Mouse (Mus musculus): ENCODE data around the gene Zfand6. TPM values are rescaled to one million over a fixed set of nuclear protein-coding genes. Genes with fewer than 3 reads are reported as not detected.

The Zfand6 gene
- 162 and 185 TPM in 2 replicates for polyA plus RNA-seq (2016; fragmentation: Nextera tagmentation; extraction: Ambion mirVana)

GRCm38 (mm10) chr7:84689251-84690100, at the start of gene Zfand6:
Gene Zfand6, minus strand, starts transcription at chr7:84689959.
- WGBS: under 1% methylated on average over 86 of the region's 87 CpGs
- H3K4me1 ChIP-seq: peaks cover 24% of the 10 kb centered on the region

GRCm38 (mm10) chr7:84736803-84737202, 47.0 kb upstream of the Zfand6 start:
- no peak for DNase-seq (ENCODE audit: low spot score)
- no peak overlapping the region for H3K4me3 ChIP-seq
- no peaks in the 10 kb centered on the region for H3K9me3 ChIP-seq (replicated peaks)
- WGBS: 85% methylated on average over 2 of the region's 2 CpGs
- H3K27ac ChIP-seq (replicated peaks): no peak overlapping the region
- no peaks in the 10 kb centered on the region for H3K36me3 ChIP-seq
- no peaks in the 10 kb centered on the region for H3K4me1 ChIP-seq
- H3K27me3 ChIP-seq (ENCODE audit: low read depth, poor library complexity, severe bottlenecking): no peaks in the 10 kb centered on the region

More at GRCm38 (mm10) chr7:84689251-84690100, at the start of gene Zfand6:
- H3K4me3 ChIP-seq: peak within 1 kb of the TSS; percentile 85
- H3K36me3 ChIP-seq: no peaks in the 10 kb centered on the region
- DNase-seq (ENCODE audit: low spot score): peak; percentile 98
- no peaks in the 10 kb centered on the region for H3K27me3 ChIP-seq (ENCODE audit: low read depth, poor library complexity, severe bottlenecking)
- peak within 1 kb of the TSS; percentile 93 for H3K27ac ChIP-seq (replicated peaks)
- H3K9me3 ChIP-seq (replicated peaks): no peaks in the 10 kb centered on the region

- Histone ChIP-seq H3K36me3 (no peaks in the 10 kb centered on the region), H3K9me3 (replicated peaks) (no peaks in the 10 kb centered on the region), H3K27me3 (ENCODE audit: low read depth, poor library complexity, severe bottlenecking) (no peaks in the 10 kb centered on the region), H3K27ac (replicated peaks) (no peak overlapping the region), H3K4me3 (no peak overlapping the region), H3K4me1 (no peaks in the 10 kb centered on the region)
- 77% methylated on average over 1 of the region's 1 CpGs for WGBS
- no peak for DNase-seq (ENCODE audit: low spot score)
Measured at GRCm38 (mm10) chr7:84733038-84733437, 43.3 kb upstream of the Zfand6 start.

- Histone ChIP-seq H3K27me3 (ENCODE audit: low read depth, poor library complexity, severe bottlenecking) (no peaks in the 10 kb centered on the region), H3K27ac (replicated peaks) (no peak overlapping the region), H3K4me1 (no peaks in the 10 kb centered on the region), H3K9me3 (replicated peaks) (no peaks in the 10 kb centered on the region), H3K4me3 (no peak overlapping the region), H3K36me3 (no peaks in the 10 kb centered on the region)
- 94% methylated on average over 1 of the region's 1 CpGs for WGBS
- no peak for DNase-seq (ENCODE audit: low spot score)
Measured at GRCm38 (mm10) chr7:84732052-84732451, 42.3 kb upstream of the Zfand6 start.

GRCm38 (mm10) chr7:84731076-84731475, 41.3 kb upstream of the Zfand6 start:
- no peak overlapping the region for H3K4me3 ChIP-seq
- DNase-seq (ENCODE audit: low spot score): no peak
- no peak overlapping the region for H3K27ac ChIP-seq (replicated peaks)
- no peaks in the 10 kb centered on the region for H3K27me3 ChIP-seq (ENCODE audit: low read depth, poor library complexity, severe bottlenecking)
- H3K9me3 ChIP-seq (replicated peaks): no peaks in the 10 kb centered on the region
- no peaks in the 10 kb centered on the region for H3K36me3 ChIP-seq
- H3K4me1 ChIP-seq: no peaks in the 10 kb centered on the region
- WGBS: 73% methylated on average over 3 of the region's 3 CpGs

GRCm38 (mm10) chr7:84722804-84723459, 33.2 kb upstream of the Zfand6 start:
- Histone ChIP-seq H3K4me3 (no peak overlapping the region), H3K36me3 (no peaks in the 10 kb centered on the region), H3K9me3 (replicated peaks) (no peaks in the 10 kb centered on the region), H3K4me1 (no peaks in the 10 kb centered on the region), H3K27ac (replicated peaks) (no peak overlapping the region), H3K27me3 (ENCODE audit: low read depth, poor library complexity, severe bottlenecking) (no peaks in the 10 kb centered on the region)
- no peak for DNase-seq (ENCODE audit: low spot score)
- 79% methylated on average over 7 of the region's 7 CpGs for WGBS

- no peak overlapping the region for H3K4me3 ChIP-seq
- no peaks in the 10 kb centered on the region for H3K9me3 ChIP-seq (replicated peaks)
- DNase-seq (ENCODE audit: low spot score): no peak
- no peaks in the 10 kb centered on the region for H3K27me3 ChIP-seq (ENCODE audit: low read depth, poor library complexity, severe bottlenecking)
- no peaks in the 10 kb centered on the region for H3K4me1 ChIP-seq
- H3K36me3 ChIP-seq: no peaks in the 10 kb centered on the region
- H3K27ac ChIP-seq (replicated peaks): no peak overlapping the region
Measured at GRCm38 (mm10) chr7:84710287-84710958, 20.7 kb upstream of the Zfand6 start.

- no peaks in the 10 kb centered on the region for H3K36me3 ChIP-seq
- H3K9me3 ChIP-seq (replicated peaks): no peaks in the 10 kb centered on the region
- no peak overlapping the region for H3K27ac ChIP-seq (replicated peaks)
- 87% methylated on average over 3 of the region's 3 CpGs for WGBS
- no peaks in the 10 kb centered on the region for H3K27me3 ChIP-seq (ENCODE audit: low read depth, poor library complexity, severe bottlenecking)
- no peak overlapping the region for H3K4me3 ChIP-seq
- H3K4me1 ChIP-seq: no peaks in the 10 kb centered on the region
- DNase-seq (ENCODE audit: low spot score): no peak
Measured at GRCm38 (mm10) chr7:84706877-84707276, 17.1 kb upstream of the Zfand6 start.

GRCm38 (mm10) chr7:84690101-84690509, 346 bp upstream of the Zfand6 start:
- H3K4me3 ChIP-seq: peak overlapping the region; percentile 85
- H3K9me3 ChIP-seq (replicated peaks): no peaks in the 10 kb centered on the region
- 6% methylated on average over 19 of the region's 19 CpGs for WGBS
- H3K36me3 ChIP-seq: no peaks in the 10 kb centered on the region
- peaks cover 24% of the 10 kb centered on the region for H3K4me1 ChIP-seq
- no peaks in the 10 kb centered on the region for H3K27me3 ChIP-seq (ENCODE audit: low read depth, poor library complexity, severe bottlenecking)
- no peak for DNase-seq (ENCODE audit: low spot score)
- H3K27ac ChIP-seq (replicated peaks): peak overlapping the region; percentile 93

GRCm38 (mm10) chr7:84687653-84688580, 1.8 kb downstream of the Zfand6 start:
- Histone ChIP-seq H3K4me3 (peak overlapping the region; percentile 85; the same call in 1 of the 2 replicates), H3K27me3 (ENCODE audit: low read depth, poor library complexity, severe bottlenecking) (no peaks in the 10 kb centered on the region), H3K36me3 (no peaks in the 10 kb centered on the region), H3K4me1 (peaks cover 24% of the 10 kb centered on the region), H3K27ac (replicated peaks) (no peak overlapping the region), H3K9me3 (replicated peaks) (no peaks in the 10 kb centered on the region)
- DNase-seq (ENCODE audit: low spot score): no peak
- WGBS: 69% methylated on average over 12 of the region's 12 CpGs

GRCm38 (mm10) chr7:84686380-84686779, 3.4 kb downstream of the Zfand6 start:
- peaks cover 38% of the 10 kb centered on the region for H3K4me1 ChIP-seq
- no peak for DNase-seq (ENCODE audit: low spot score)
- H3K36me3 ChIP-seq: no peaks in the 10 kb centered on the region
- no peaks in the 10 kb centered on the region for H3K27me3 ChIP-seq (ENCODE audit: low read depth, poor library complexity, severe bottlenecking)
- no peak overlapping the region for H3K27ac ChIP-seq (replicated peaks)
- H3K9me3 ChIP-seq (replicated peaks): no peaks in the 10 kb centered on the region
- H3K4me3 ChIP-seq: no peak overlapping the region
- 93% methylated on average over 2 of the region's 2 CpGs for WGBS

- Histone ChIP-seq H3K27me3 (ENCODE audit: low read depth, poor library complexity, severe bottlenecking) (no peaks in the 10 kb centered on the region), H3K9me3 (replicated peaks) (no peaks in the 10 kb centered on the region), H3K36me3 (no peaks in the 10 kb centered on the region), H3K27ac (replicated peaks) (no peak overlapping the region), H3K4me1 (peaks cover 49% of the 10 kb centered on the region), H3K4me3 (no peak overlapping the region)
- WGBS: 93% methylated on average over 1 of the region's 1 CpGs
- no peak for DNase-seq (ENCODE audit: low spot score)
Measured at GRCm38 (mm10) chr7:84684675-84685074, 5.1 kb downstream of the Zfand6 start.

Measured in midbrain, embryonic 10.5 days (tissue).